Mouse (Mus musculus): ENCODE results near the gene Ptp4a2. TPM values are rescaled to one million over a fixed set of nuclear protein-coding genes. Genes with fewer than 3 reads are reported as not detected.

Ptp4a2 gene
- 402 to 422 TPM (median 407 TPM) in 4 replicates for total RNA-seq (2023)

GRCm38 (mm10) chr4:129810798-129811604 is at the start of gene Ptp4a2:
Gene Ptp4a2 (plus strand): TSS chr4:129811219.

Other genes starting within 250 kb of the Ptp4a2 start
- 18.6 to 29.8 TPM (median 24.1 TPM) in 4 replicates for gene Lck, start 237.6 kb upstream of the Ptp4a2 start, total RNA-seq (2023)
- not detected in 4 replicates for gene Fam167b, start 232.7 kb upstream of the Ptp4a2 start, total RNA-seq (2023)
- gene Eif3i, start 210.6 kb upstream of the Ptp4a2 start, total RNA-seq (2023): 145 to 162 TPM (median 151 TPM) in 4 replicates
- 107 to 127 TPM (median 116 TPM) in 4 replicates for gene Tmem234, start 210.6 kb upstream of the Ptp4a2 start, total RNA-seq (2023)
- gene Dcdc2b, start 197.0 kb upstream of the Ptp4a2 start, total RNA-seq (2023): 0.88 to 2.6 TPM (median 1.4 TPM) in 4 replicates
- gene Iqcc, start 192.1 kb upstream of the Ptp4a2 start, total RNA-seq (2023): 10.8 to 16.9 TPM (median 13.6 TPM) in 4 replicates
- gene Ccdc28b, start 187.3 kb upstream of the Ptp4a2 start, total RNA-seq (2023): 14.8 to 21.3 TPM (median 20.1 TPM) in 4 replicates
- 80.5 to 92.9 TPM (median 85.9 TPM) in 4 replicates for gene Txlna, start 170.2 kb upstream of the Ptp4a2 start, total RNA-seq (2023)
- 36.4 to 49.2 TPM (median 40.5 TPM) in 4 replicates for gene Kpna6, start 138.5 kb upstream of the Ptp4a2 start, total RNA-seq (2023)
- 17.0 to 20.4 TPM (median 18.8 TPM) in 4 replicates for gene Tmem39b, start 114.4 kb upstream of the Ptp4a2 start, total RNA-seq (2023)
- 131 to 145 TPM (median 136 TPM) in 4 replicates for gene Khdrbs1, start 68.9 kb upstream of the Ptp4a2 start, total RNA-seq (2023)
- not detected in 4 replicates for gene Spocd1, start 118.0 kb downstream of the Ptp4a2 start, total RNA-seq (2023)
- gene Adgrb2, start 173.7 kb downstream of the Ptp4a2 start, total RNA-seq (2023): not detected in 4 replicates
- not detected in 4 replicates for gene Col16a1, start 236.6 kb downstream of the Ptp4a2 start, total RNA-seq (2023)